Comparison of ENCODE assay signal across 8 mouse cellular contexts in genomic region chr14:62389064-62389728, GRCm38 (mm10).
DNase-seq lines count a peak whose midpoint lies in the region; ATAC-seq and TF ChIP-seq lines count a peak whose summit lies in the region.

No protein-coding gene starts in this region.

- no peaks in the 10 kb centered on the region for H3K9me3 ChIP-seq in lung, embryonic 14.5 days (ENCODE audit: low read depth, low read length)
- 0 out of 2 replicates have a peak, but pooled peaks cover 2% of the 10 kb centered on the region for H3K9me3 ChIP-seq in embryonic facial prominence, embryonic 14.5 days (ENCODE audit: control insufficient read depth, low read length)
- no peaks in the 10 kb centered on the region for H3K9me3 ChIP-seq in neural tube, embryonic 14.5 days (ENCODE audit: control insufficient read depth, low read length)

- no peaks in the 10 kb centered on the region for H3K27me3 ChIP-seq in lung, embryonic 14.5 days (ENCODE audit: insufficient read depth, low read length)
- no peaks in the 10 kb centered on the region for H3K27me3 ChIP-seq in embryonic facial prominence, embryonic 14.5 days (replicated peaks; ENCODE audit: control insufficient read depth, insufficient read depth, low read length)
- no peaks in the 10 kb centered on the region for H3K27me3 ChIP-seq in neural tube, embryonic 14.5 days (ENCODE audit: control insufficient read depth, insufficient read depth, low read length)

- no peaks in the 10 kb centered on the region for H3K36me3 ChIP-seq in lung, embryonic 14.5 days (ENCODE audit: insufficient read depth)
- no peaks in the 10 kb centered on the region for H3K36me3 ChIP-seq in embryonic facial prominence, embryonic 14.5 days (ENCODE audit: control insufficient read depth, insufficient read depth, low read length)
- no peaks in the 10 kb centered on the region for H3K36me3 ChIP-seq in neural tube, embryonic 14.5 days (ENCODE audit: control insufficient read depth, insufficient read depth, low read length)

- no peak for TF ChIP-seq CTCF in lung, embryonic 14.5 days (IDR thresholded peaks at IDR 0.05; ENCODE audit: low read depth)

- no peak overlapping the region for H3K4me2 ChIP-seq in lung, embryonic 14.5 days
- H3K4me2 ChIP-seq in embryonic facial prominence, embryonic 14.5 days (ENCODE audit: low read depth, low read length), result no peak overlapping the region
- no peak overlapping the region for H3K4me2 ChIP-seq in neural tube, embryonic 14.5 days (ENCODE audit: low read depth, low read length)

- no peak overlapping the region for H3K9ac ChIP-seq in lung, embryonic 14.5 days
- H3K9ac ChIP-seq in embryonic facial prominence, embryonic 14.5 days (ENCODE audit: low read depth, low read length), result 0 out of 2 replicates have a peak overlapping the region, but pooled peaks have one; percentile 8
- H3K9ac ChIP-seq in neural tube, embryonic 14.5 days (replicated peaks; ENCODE audit: low read depth, low read length), result no peak overlapping the region

- ATAC-seq in lung, embryonic 14.5 days (ENCODE audit: insufficient read depth), result no peak
- no peak; the same call in none of the 2 replicates for ATAC-seq in embryonic facial prominence, embryonic 14.5 days (ENCODE audit: low read depth)
- peak; percentile 28; the same call in 1 of the 2 replicates for ATAC-seq in neural tube, embryonic 14.5 days (ENCODE audit: low read depth)

- H3K4me1 ChIP-seq in lung, embryonic 14.5 days (ENCODE audit: insufficient read depth), result peaks cover 5% of the 10 kb centered on the region; the same call in 1 of the 2 replicates
- peaks cover 10% of the 10 kb centered on the region; the same call in 1 of the 2 replicates for H3K4me1 ChIP-seq in embryonic facial prominence, embryonic 14.5 days (ENCODE audit: control insufficient read depth, insufficient read depth, low read length)
- peaks cover 5% of the 10 kb centered on the region for H3K4me1 ChIP-seq in neural tube, embryonic 14.5 days (ENCODE audit: control insufficient read depth, insufficient read depth, low read length)

- no peak overlapping the region for H3K4me3 ChIP-seq in lung, embryonic 14.5 days (ENCODE audit: low read depth, low read length)
- no peak overlapping the region for H3K4me3 ChIP-seq in embryonic facial prominence, embryonic 14.5 days (ENCODE audit: low read depth, low read length)
- H3K4me3 ChIP-seq in neural tube, embryonic 14.5 days (ENCODE audit: low read depth, low read length), result no peak overlapping the region

- no peak for DNase-seq in lung, embryonic 14.5 days
- DNase-seq in lung, postnatal 14 days, result no peak
- no peak for DNase-seq in embryonic facial prominence, embryonic 14.5 days (ENCODE audit: low spot score)
- peak; percentile 22 to 38 for DNase-seq in layer of hippocampus, adult 8-10 months (ENCODE audit: low spot score in 2 of 2)
- no peak for DNase-seq in ovary, postnatal 14 days (ENCODE audit: low spot score)
- no peak for DNase-seq in natural killer cell, adult 2 months (ENCODE audit: low spot score in 2 of 2)
- no peak for DNase-seq in kidney, adult 18-20 months

- 59% methylated on average over 6 of the region's 6 CpGs for WGBS in lung, embryonic 14.5 days
- WGBS in embryonic facial prominence, embryonic 14.5 days, result 61% methylated on average over 6 of the region's 6 CpGs
- 37% methylated on average over 6 of the region's 6 CpGs for WGBS in neural tube, embryonic 14.5 days

- H3K27ac ChIP-seq in lung, embryonic 14.5 days (ENCODE audit: low read depth), result 0 out of 2 replicates have a peak overlapping the region, but pooled peaks have one; percentile 25
- no peak overlapping the region for H3K27ac ChIP-seq in embryonic facial prominence, embryonic 14.5 days (replicated peaks; ENCODE audit: low read depth, low read length)
- H3K27ac ChIP-seq in neural tube, embryonic 14.5 days (ENCODE audit: low read depth, low read length), result peak overlapping the region; percentile 34; the same call in 1 of the 2 replicates

Comparison
In these comparisons a context has a peak if more than half of its experiments do, and no peak if none do; other contexts are left out.
1. DNase-seq: peak in layer of hippocampus, adult 8-10 months (2 of 2); none in lung, embryonic 14.5 days (single experiment), lung, postnatal 14 days (single experiment), embryonic facial prominence, embryonic 14.5 days (single experiment), ovary, postnatal 14 days (single experiment), natural killer cell, adult 2 months (0 of 2) and kidney, adult 18-20 months (single experiment).